Mouse (Mus musculus) CH12.LX (cell line): ENCODE results near the gene Cnn3.

ENCODE experiments used
- CTCF ChIP-seq, 2 experiments: IDR thresholded peaks in 1 of 2; conservative IDR thresholded peaks in 1 of 2; 2 replicates each; pipeline ENCODE4 v1.5.1; 2011 to 2012; ENCODE audit warnings: low read depth in 2 of 2, low read length in 2 of 2, improper control_type of control experiment in 1 of 2, inconsistent platforms in 1 of 2, mild to moderate bottlenecking in 1 of 2, moderate library complexity in 1 of 2
- EP300 ChIP-seq: IDR thresholded peaks from 2 replicates; pipeline ENCODE4 v1.6.1; 2011; ENCODE audit warnings: low read length, improper control_type of control experiment
- ETS1 ChIP-seq: conservative IDR thresholded peaks from 2 replicates; pipeline ENCODE4 v1.6.1; 2012; ENCODE audit warnings: low read depth, mild to moderate bottlenecking, inconsistent platforms, low read length, improper control_type of control experiment, moderate library complexity
- HCFC1 ChIP-seq: IDR thresholded peaks from 2 replicates; pipeline ENCODE4 v1.6.1; 2012; ENCODE audit warnings: low read depth, mild to moderate bottlenecking, inconsistent platforms, low read length, improper control_type of control experiment
- JUND ChIP-seq: conservative IDR thresholded peaks from 2 replicates; pipeline ENCODE4 v1.6.1; 2011; ENCODE audit warnings: low read depth, low read length, improper control_type of control experiment
- MAFK ChIP-seq: IDR thresholded peaks from 2 replicates; pipeline ENCODE4 v1.6.1; 2011; ENCODE audit warnings: low read length, improper control_type of control experiment; ENCODE audit not compliant: insufficient replicate concordance
- MXI1 ChIP-seq: IDR thresholded peaks from 2 replicates; pipeline ENCODE4 v1.6.1; 2011; ENCODE audit warnings: mild to moderate bottlenecking, low read depth, low read length, improper control_type of control experiment
- POLR2A ChIP-seq: IDR thresholded peaks from 2 replicates; pipeline ENCODE4 v1.6.1; 2011; ENCODE audit warnings: low read depth, mild to moderate bottlenecking, improper control_type of control experiment, low read length
- POLR2AphosphoS2 ChIP-seq: IDR thresholded peaks from 2 replicates; pipeline ENCODE4 v1.6.1; 2011; ENCODE audit warnings: low read depth, low read length, improper control_type of control experiment
- TCF12 ChIP-seq: IDR thresholded peaks from 2 replicates; pipeline ENCODE4 v1.6.1; 2014; ENCODE audit warnings: low read depth, mild to moderate bottlenecking, inconsistent platforms, low read length, improper control_type of control experiment
- USF1 ChIP-seq: IDR thresholded peaks from 2 replicates; pipeline ENCODE4 v1.6.1; 2014; ENCODE audit warnings: low read depth, mild to moderate bottlenecking, inconsistent platforms, low read length, improper control_type of control experiment
- USF2 ChIP-seq: conservative IDR thresholded peaks from 2 replicates; pipeline ENCODE4 v1.6.1; 2011; ENCODE audit warnings: low read depth, low read length, improper control_type of control experiment
- ZMIZ1 ChIP-seq: IDR thresholded peaks from 2 replicates; pipeline ENCODE4 v1.6.1; 2012; ENCODE audit warnings: low read depth, mild to moderate bottlenecking, inconsistent platforms, low read length, improper control_type of control experiment

GRCm38 (mm10) chr3:121408386-121408785, 17.9 kb upstream of the Cnn3 start:
- TF ChIP-seq HCFC1 (no peak), CTCF (conservative IDR thresholded peaks at IDR 0.05 in 1 of 2, IDR thresholded peaks at IDR 0.05 in 1 of 2; ENCODE audit: low read depth in 2 of 2, low read length in 2 of 2) (no peak), POLR2A (no peak), MAFK (no peak), POLR2AphosphoS2 (no peak), USF1 (no peak), JUND (no peak), EP300 (no peak), TCF12 (no peak), MXI1 (no peak), ZMIZ1 (no peak), ETS1 (no peak), USF2 (no peak)
